Mouse (Mus musculus) cerebellum, adult 2 months (tissue): Measurements from ENCODE around the gene Acp6.

Experiments
- CTCF ChIP-seq: fragments of 200-500 bp; IDR thresholded peaks from 2 replicates; pipeline ENCODE4 v1.5.1; 2011; ENCODE audit warnings: low read depth, mild to moderate bottlenecking, control low read depth, low read length, moderate library complexity, borderline replicate concordance; ENCODE audit not compliant: insufficient read depth
- POLR2A ChIP-seq: fragments of 200-500 bp; IDR thresholded peaks from 2 replicates; pipeline ENCODE4 v1.6.1; 2011; ENCODE audit warnings: low read length, control low read depth, borderline replicate concordance; ENCODE audit not compliant: insufficient read depth

GRCm38 (mm10) chr3:97160908-97161307, 2.3 kb downstream of the Acp6 start:
- TF ChIP-seq POLR2A (no peak), CTCF (no peak)
